Mouse (Mus musculus) stomach, embryonic 15.5 days (tissue): ENCODE data around the gene Atp2a2. TPM values are rescaled to one million over a fixed set of nuclear protein-coding genes. Genes with fewer than 3 reads are reported as not detected.

Experiments used
- ATAC-seq: fragments of 200-750 bp; cut with Nextera tagmentation; 2 replicates; pipeline ENCODE4 v1.8.0; 2017; ENCODE audit warnings: low read depth, moderate number of reproducible peaks, moderate TSS enrichment; ENCODE audit not compliant: insufficient read depth, low FRiP score
- H3K27ac ChIP-seq: fragments of 300-500 bp; sonication (generic); 2 replicates; pipeline ENCODE4 v1.5.1; 2015; ENCODE audit warnings: mild to moderate bottlenecking, inconsistent platforms
- H3K27me3 ChIP-seq: fragments of 300-500 bp; sonication (generic); replicated peaks from 2 replicates; pipeline ENCODE4 v1.6.1; 2015; ENCODE audit warnings: inconsistent platforms
- H3K36me3 ChIP-seq: fragments of 300-500 bp; sonication (generic); 2 replicates; pipeline ENCODE4 v1.6.1; 2015; ENCODE audit warnings: inconsistent platforms
- H3K4me1 ChIP-seq: fragments of 300-500 bp; sonication (generic); 2 replicates; pipeline ENCODE4 v1.6.1; 2015; ENCODE audit warnings: inconsistent platforms
- H3K4me2 ChIP-seq: fragments of 300-500 bp; sonication (generic); 2 replicates; pipeline ENCODE4 v1.6.1; 2015; ENCODE audit warnings: mild to moderate bottlenecking, inconsistent platforms
- H3K4me3 ChIP-seq: fragments of 300-500 bp; sonication (generic); replicated peaks from 2 replicates; pipeline ENCODE4 v1.5.1; 2015; ENCODE audit warnings: inconsistent platforms
- H3K9ac ChIP-seq: fragments of 300-500 bp; sonication (generic); 2 replicates; pipeline ENCODE4 v1.6.1; 2015; ENCODE audit warnings: inconsistent platforms
- H3K9me3 ChIP-seq: fragments of 300-500 bp; sonication (generic); 2 replicates; pipeline ENCODE4 v1.6.1; 2016; ENCODE audit warnings: inconsistent platforms
- WGBS: fragments of 180-500 bp; shearing (Covaris S2); methylation state at CpG from one replicate; pipeline ENCODE4 v1.1.7; 2015; 5-methylcytosine and 5-hydroxymethylcytosine counted together
- polyA plus RNA-seq: library from polyadenylated mRNA; unstranded; fragments of >200 nt; fragmentation: Nextera tagmentation; extraction: Ambion mirVana; gene quantifications from 2 replicates; pipeline ENCODE4 v1.2.1, GENCODE M21; 2015

Atp2a2 gene
- polyA plus RNA-seq, 1 experiment from 2014 or later = 33.5 TPM

DNA sequence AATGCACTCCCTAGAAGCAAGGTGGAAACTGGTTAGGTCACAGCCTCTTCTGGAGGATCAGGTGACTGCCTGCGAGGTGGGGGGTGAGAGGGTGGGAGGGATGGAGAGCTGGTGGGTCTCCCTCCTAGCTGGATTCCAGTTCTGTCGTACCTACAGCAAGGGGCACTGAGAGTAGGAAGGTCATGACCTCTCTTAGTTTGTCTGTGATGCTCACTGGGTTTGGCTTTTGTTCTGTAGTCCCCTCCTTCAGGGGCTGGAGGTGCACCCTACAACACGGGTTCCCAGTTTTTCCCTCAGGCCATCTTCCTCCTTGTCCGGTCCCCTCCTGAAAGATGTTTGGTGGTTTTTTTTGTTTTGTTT lies 1.7 kb upstream of the Atp2a2 start:
- H3K4me1 ChIP-seq = peaks cover 14% of the 10 kb centered on the region; the same call in 1 of the 2 replicates
- no peaks in the 10 kb centered on the region for H3K27me3 ChIP-seq
- no peaks in the 10 kb centered on the region for H3K9me3 ChIP-seq
- no peak for ATAC-seq
- WGBS = 49% methylated on average over 4 of the region's 4 CpGs
- H3K9ac ChIP-seq = no peak overlapping the region
- no peak overlapping the region for H3K4me3 ChIP-seq
- H3K4me2 ChIP-seq = no peak overlapping the region
- H3K36me3 ChIP-seq = no peaks in the 10 kb centered on the region; the same call in 1 of the 2 replicates
- H3K27ac ChIP-seq = no peak overlapping the region

DNA sequence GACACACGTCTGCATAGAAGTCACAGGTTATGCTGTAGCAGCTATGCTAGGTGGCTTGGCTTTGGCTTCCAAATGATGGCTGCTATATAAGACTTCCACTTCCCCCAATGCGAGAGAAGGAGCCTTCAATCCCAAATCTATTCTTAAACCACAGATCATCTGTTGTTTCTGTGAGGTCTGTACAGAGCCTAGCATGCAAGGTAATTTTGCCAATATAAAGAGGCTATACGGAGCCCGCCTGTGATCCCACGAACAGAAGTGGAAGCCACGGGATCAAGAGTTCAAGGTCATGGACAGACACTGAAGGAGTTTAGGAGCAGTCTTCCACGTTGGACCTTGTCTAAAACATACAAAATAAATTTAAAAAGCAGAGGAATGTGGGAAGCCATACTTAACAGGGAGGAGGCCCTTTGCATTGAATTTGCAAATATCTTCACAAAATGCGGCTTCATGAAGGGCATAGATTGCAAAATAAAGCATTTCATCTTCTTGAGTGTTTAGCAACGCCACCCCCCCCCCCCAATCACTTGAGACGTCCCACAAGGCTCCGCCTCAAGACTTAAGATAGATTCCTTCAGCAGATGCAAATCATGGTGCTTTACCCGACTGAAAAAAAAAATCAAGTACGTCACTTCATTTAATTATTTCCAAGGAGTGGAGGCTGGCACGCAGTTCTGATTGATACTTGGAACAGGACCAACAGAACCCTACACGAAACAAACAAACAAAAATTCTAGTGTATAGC lies 1.2 kb upstream of the Atp2a2 start:
- no peaks in the 10 kb centered on the region for H3K27me3 ChIP-seq
- peak overlapping the region; percentile 90 for H3K9ac ChIP-seq
- ATAC-seq = no peak
- H3K36me3 ChIP-seq = no peaks in the 10 kb centered on the region; the same call in 1 of the 2 replicates
- H3K4me2 ChIP-seq = peak overlapping the region; percentile 92
- H3K4me1 ChIP-seq = peaks cover 16% of the 10 kb centered on the region; the same call in 1 of the 2 replicates
- H3K9me3 ChIP-seq = no peaks in the 10 kb centered on the region
- H3K27ac ChIP-seq = peak overlapping the region; percentile 89; the same call in 1 of the 2 replicates
- WGBS = 46% methylated on average over 15 of the region's 15 CpGs
- H3K4me3 ChIP-seq = peak overlapping the region; percentile 99

DNA sequence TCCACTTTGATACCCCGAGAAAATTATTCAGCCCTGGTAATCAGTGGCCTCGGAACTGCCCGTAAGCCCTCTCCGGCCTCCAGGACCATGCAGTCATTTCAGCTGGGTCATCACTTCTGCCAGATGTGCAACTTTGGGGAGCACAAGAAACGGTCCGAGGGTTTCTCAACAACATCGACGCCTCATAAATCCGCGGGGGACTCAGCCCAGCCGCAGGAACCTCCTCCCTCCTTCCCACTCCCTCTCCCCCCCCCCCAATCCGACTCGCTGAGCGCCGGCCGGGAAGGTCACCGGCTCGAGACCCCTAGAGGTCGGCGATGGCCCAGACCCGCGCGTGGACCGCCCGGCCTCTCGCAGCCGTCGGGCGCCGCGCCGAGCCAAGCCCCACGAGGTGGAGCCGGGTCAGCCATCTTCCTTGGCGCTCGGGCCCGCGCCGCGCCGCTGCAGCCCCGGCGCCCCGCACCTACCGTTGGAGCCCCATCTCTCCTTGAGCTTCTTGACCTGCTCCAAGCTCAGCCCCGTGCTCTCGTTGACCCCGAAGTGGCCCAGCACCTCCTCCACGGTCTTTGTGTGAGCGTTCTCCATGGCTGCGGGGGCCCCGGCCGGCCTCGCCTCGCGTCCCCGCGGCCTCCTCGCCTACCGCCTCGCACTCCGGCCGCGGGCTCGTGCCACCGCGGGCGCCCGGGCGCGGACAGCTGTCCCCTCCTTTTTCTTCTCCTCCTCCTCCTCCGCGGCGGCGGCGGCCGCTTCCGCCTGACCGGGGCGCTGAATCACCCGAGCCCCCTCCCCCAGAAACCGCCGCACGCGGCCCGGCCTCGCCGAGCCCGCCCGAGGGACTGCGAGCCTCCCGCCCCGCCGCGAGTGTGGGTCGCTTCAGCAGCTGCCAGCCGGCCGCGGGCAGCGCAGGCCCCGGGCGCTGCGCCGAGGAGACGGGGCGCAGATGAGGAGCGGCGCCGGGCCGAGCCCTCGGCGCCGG lies 636 bp downstream of the Atp2a2 start:
- H3K4me3 ChIP-seq = peak overlapping the region; percentile 99
- H3K9ac ChIP-seq = peak overlapping the region; percentile 99
- no peaks in the 10 kb centered on the region for H3K9me3 ChIP-seq
- peak; percentile 25 for ATAC-seq
- peak overlapping the region; percentile 99 for H3K27ac ChIP-seq
- peaks cover 5% of the 10 kb centered on the region; the same call in 1 of the 2 replicates for H3K36me3 ChIP-seq
- H3K27me3 ChIP-seq = no peaks in the 10 kb centered on the region
- H3K4me2 ChIP-seq = peak overlapping the region; percentile 56
- WGBS = under 1% methylated on average over 103 of the region's 113 CpGs
- H3K4me1 ChIP-seq = peaks cover 19% of the 10 kb centered on the region; the same call in 1 of the 2 replicates

DNA sequence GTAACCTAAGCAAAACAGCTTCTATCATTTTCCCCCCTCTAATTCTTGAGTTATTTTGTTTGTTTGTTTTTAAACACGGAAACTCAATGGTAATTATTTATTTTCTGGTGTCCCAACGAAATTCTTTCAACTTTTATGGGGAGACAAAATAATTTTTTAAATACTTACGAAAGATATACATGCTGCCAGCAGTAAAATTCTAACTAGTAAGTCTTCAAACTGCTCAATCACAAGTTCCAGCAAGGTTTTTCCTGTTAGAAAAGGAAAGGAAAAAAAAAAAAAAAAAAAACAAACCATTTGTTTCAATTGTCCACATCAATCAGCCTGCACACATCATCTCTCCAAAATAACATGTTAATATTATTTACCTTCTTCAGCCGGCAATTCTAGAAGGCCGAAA lies 1.5 kb downstream of the Atp2a2 start:
- Histone ChIP-seq H3K27me3 (no peaks in the 10 kb centered on the region), H3K9ac (peak overlapping the region; percentile 99; the same call in 1 of the 2 replicates), H3K9me3 (no peaks in the 10 kb centered on the region), H3K4me2 (peak overlapping the region; percentile 56), H3K4me3 (peak overlapping the region; percentile 99), H3K4me1 (peaks cover 19% of the 10 kb centered on the region; the same call in 1 of the 2 replicates), H3K27ac (peak overlapping the region; percentile 99; the same call in 1 of the 2 replicates), H3K36me3 (peaks cover 8% of the 10 kb centered on the region; the same call in 1 of the 2 replicates)
- ATAC-seq = no peak
- 17% methylated on average over 5 of the region's 5 CpGs for WGBS

DNA sequence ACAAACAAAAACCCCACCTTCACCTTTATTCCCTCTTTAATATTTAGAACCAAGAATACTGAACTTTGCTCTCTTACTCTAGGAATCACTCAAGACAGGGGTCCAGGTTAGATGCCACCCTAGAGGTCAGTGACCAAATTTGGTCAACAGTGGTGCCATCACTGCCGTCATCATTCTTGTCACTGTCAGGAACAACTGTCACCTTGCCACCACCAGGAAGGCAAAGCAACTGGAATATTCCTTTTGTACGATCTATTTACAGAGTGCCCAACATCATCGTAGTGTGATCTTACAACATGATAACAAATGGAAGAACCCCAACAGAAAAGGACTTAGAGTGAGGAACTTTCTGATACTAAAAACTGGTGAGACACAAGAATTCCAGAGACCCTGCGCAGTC lies 1.9 kb downstream of the Atp2a2 start:
- 26% methylated on average over 4 of the region's 4 CpGs for WGBS
- no peaks in the 10 kb centered on the region for H3K9me3 ChIP-seq
- H3K27ac ChIP-seq = no peak overlapping the region
- peaks cover 8% of the 10 kb centered on the region; the same call in 1 of the 2 replicates for H3K36me3 ChIP-seq
- no peak overlapping the region for H3K9ac ChIP-seq
- peak overlapping the region; percentile 30 for H3K4me3 ChIP-seq
- H3K4me2 ChIP-seq = peak overlapping the region; percentile 56
- no peaks in the 10 kb centered on the region for H3K27me3 ChIP-seq
- peaks cover 19% of the 10 kb centered on the region; the same call in 1 of the 2 replicates for H3K4me1 ChIP-seq
- no peak for ATAC-seq

DNA sequence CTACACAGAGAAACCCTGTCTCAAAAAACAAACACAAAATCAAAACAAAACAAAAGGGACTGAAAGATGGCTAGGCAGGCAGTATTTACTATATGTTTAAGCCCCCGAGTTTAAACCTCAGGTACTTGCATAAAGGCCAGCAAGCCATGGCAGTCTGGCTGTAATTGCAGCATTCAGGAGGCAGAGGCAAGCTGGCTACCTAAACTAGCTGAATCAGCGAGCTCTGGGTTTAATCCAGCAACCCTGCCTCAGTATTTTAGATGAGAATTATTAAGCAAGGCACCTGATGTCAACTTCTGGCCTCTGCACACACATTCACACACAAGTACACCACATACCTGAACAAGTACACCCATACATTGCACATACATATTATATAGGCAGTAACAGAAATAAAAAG lies 4.0 kb downstream of the Atp2a2 start:
- peaks cover 18% of the 10 kb centered on the region; the same call in 1 of the 2 replicates for H3K4me1 ChIP-seq
- no peak overlapping the region for H3K9ac ChIP-seq
- H3K4me2 ChIP-seq = 0 out of 2 replicates have a peak overlapping the region, but pooled peaks have one; percentile 14
- peaks cover 19% of the 10 kb centered on the region for H3K36me3 ChIP-seq
- ATAC-seq = no peak
- no peaks in the 10 kb centered on the region for H3K27me3 ChIP-seq
- H3K27ac ChIP-seq = no peak overlapping the region
- H3K9me3 ChIP-seq = no peaks in the 10 kb centered on the region
- no peak overlapping the region for H3K4me3 ChIP-seq
- 58% methylated on average over 2 of the region's 2 CpGs for WGBS

DNA sequence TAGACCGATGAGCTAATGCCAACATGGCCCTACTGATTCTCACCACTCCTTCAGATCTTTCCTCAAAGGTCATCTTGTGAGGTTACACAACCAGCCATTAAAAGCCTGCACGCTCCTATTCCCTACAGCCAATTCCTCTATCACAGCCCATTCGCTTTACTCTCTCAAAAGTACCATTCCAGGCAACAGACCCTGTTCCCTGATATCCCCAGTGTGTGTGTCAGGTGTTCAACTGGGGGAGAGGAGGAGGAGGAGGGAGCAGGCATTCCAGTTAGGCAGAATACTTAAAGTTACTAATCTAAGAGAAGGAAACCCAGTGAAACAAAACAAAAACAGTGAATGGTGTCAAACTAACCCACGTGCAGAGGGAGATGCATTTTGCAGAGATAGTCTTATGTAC lies 5.0 kb downstream of the Atp2a2 start:
- Histone ChIP-seq H3K4me3 (no peak overlapping the region), H3K4me2 (no peak overlapping the region), H3K27ac (no peak overlapping the region), H3K9me3 (no peaks in the 10 kb centered on the region), H3K27me3 (no peaks in the 10 kb centered on the region), H3K4me1 (peaks cover 12% of the 10 kb centered on the region; the same call in 1 of the 2 replicates), H3K36me3 (peaks cover 28% of the 10 kb centered on the region), H3K9ac (no peak overlapping the region)
- 86% methylated on average over 4 of the region's 4 CpGs for WGBS
- ATAC-seq = no peak

DNA sequence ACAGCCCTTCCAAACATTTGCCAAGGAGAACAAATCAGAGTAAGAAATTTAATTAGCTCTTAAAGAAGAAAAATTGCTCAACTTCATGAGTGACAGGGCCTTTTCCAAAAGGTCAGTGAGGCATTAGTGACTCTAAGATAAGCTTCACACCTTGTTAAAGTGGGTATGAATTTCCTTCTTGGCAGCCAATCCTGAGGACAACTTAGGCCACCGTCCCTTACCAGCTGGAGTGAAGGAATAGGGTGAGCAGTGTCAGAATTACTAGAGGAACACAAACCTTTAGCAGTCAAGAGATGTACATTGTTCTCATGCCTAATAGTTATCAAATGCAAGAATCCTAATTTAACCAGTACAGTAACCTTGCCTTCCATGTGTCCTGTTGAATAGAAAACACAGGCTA lies 7.6 kb downstream of the Atp2a2 start:
- H3K27me3 ChIP-seq = no peaks in the 10 kb centered on the region
- no peak for ATAC-seq
- 63% methylated on average over 1 of the region's 1 CpGs for WGBS

DNA sequence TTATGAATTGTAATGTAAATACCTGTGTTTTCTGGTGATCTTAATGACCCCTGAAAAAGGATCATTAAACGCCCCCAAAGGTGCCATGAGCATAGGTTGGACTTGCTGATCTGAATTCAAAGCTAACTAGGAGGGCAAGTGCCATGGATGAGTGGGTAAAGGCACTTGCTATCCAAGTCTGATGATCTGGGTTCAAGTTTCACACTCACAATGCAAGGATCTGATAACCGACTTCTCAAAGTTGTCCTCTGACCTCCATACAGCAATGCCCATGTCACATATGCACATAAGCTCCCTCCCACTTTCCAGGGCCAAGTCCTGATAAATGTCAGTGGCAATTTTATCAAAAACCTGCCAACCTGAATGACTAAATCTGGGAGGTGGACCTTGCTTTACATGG lies 9.0 kb downstream of the Atp2a2 start:
- 80% methylated on average over 2 of the region's 2 CpGs for WGBS
- no peak overlapping the region for H3K9ac ChIP-seq
- H3K4me2 ChIP-seq = no peak overlapping the region
- H3K27me3 ChIP-seq = no peaks in the 10 kb centered on the region
- peaks cover 51% of the 10 kb centered on the region for H3K36me3 ChIP-seq
- H3K4me3 ChIP-seq = no peak overlapping the region
- no peaks in the 10 kb centered on the region for H3K9me3 ChIP-seq
- no peak for ATAC-seq
- H3K4me1 ChIP-seq = peaks cover 1% of the 10 kb centered on the region; the same call in 1 of the 2 replicates
- no peak overlapping the region for H3K27ac ChIP-seq

More for the DNA sequence above, 7.6 kb downstream of the Atp2a2 start:
- Histone ChIP-seq H3K4me1 (peaks cover 6% of the 10 kb centered on the region; the same call in 1 of the 2 replicates), H3K4me3 (no peak overlapping the region), H3K36me3 (peaks cover 38% of the 10 kb centered on the region), H3K27ac (no peak overlapping the region), H3K9ac (no peak overlapping the region), H3K4me2 (no peak overlapping the region), H3K9me3 (no peaks in the 10 kb centered on the region)

DNA sequence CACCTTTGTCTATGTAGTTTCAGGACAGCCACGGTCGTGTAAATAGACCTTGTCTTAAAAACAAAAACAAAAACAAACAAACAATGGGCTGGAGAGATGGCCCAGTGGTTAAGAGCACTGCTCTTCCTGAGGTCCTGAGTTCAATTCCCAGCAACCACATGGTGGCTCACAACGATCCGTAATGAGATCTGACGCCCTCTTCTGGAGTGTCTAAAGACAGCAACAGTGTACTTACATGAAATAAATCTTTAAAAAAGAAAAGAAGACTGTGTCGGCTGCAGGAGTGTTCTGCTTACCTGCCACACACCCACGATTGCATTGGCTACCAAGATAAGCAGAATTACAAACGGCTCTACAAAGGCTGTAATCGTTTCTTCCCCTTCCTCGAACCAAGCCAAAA lies 10.6 kb downstream of the Atp2a2 start:
- no peaks in the 10 kb centered on the region for H3K4me1 ChIP-seq
- H3K27ac ChIP-seq = no peak overlapping the region
- H3K36me3 ChIP-seq = peaks cover 49% of the 10 kb centered on the region
- WGBS = 83% methylated on average over 10 of the region's 10 CpGs
- no peak overlapping the region for H3K9ac ChIP-seq
- no peak overlapping the region for H3K4me2 ChIP-seq
- H3K27me3 ChIP-seq = no peaks in the 10 kb centered on the region
- no peaks in the 10 kb centered on the region for H3K9me3 ChIP-seq
- ATAC-seq = no peak
- no peak overlapping the region for H3K4me3 ChIP-seq

DNA sequence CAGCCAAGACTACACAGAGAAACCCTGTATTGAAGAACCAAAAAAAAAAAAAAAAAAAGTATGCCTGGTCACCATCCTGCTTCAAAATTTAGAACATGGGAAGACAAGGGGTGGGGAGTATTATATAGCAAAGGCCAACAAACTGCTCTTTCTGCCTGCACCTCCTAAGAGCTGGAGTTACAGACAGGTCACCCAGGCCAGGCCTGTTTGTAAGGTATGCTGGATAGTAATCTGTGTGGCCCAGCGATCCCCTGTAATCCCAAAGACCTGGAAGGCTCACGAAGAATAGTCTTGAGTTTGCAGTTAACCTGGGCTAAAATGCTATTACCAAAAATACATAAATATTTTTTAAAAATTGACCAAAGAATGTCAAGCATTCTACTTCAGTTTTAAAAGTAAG lies 11.9 kb downstream of the Atp2a2 start:
- Histone ChIP-seq H3K9ac (no peak overlapping the region), H3K4me3 (no peak overlapping the region), H3K4me1 (no peaks in the 10 kb centered on the region), H3K27me3 (no peaks in the 10 kb centered on the region), H3K9me3 (no peaks in the 10 kb centered on the region), H3K4me2 (no peak overlapping the region), H3K36me3 (peaks cover 53% of the 10 kb centered on the region), H3K27ac (no peak overlapping the region)
- ATAC-seq = no peak
- WGBS = 93% methylated on average over 2 of the region's 2 CpGs
